Mouse (Mus musculus) kidney, adult 2 months (tissue): ENCODE measurements at regions not wholly inside any gene's neighbourhood (a gene's known extent, or its start where the extent isn't known, plus 50 kb on each side); places are given as distances from the start of the nearest gene placed in this dataset.

Source experiments
- CTCF ChIP-seq: fragments of 200-500 bp; conservative IDR thresholded peaks from 2 replicates; pipeline ENCODE4 v1.5.1; 2011; ENCODE audit warnings: low read depth, mild to moderate bottlenecking, control low read depth, low read length, moderate library complexity, mixed read lengths; ENCODE audit not compliant: insufficient read depth, insufficient read length
- POLR2A ChIP-seq: fragments of 200-500 bp; IDR thresholded peaks from one replicate; pipeline ENCODE4 v1.6.1; 2011; ENCODE audit warnings: low read depth, low read length, control low read depth

DNA sequence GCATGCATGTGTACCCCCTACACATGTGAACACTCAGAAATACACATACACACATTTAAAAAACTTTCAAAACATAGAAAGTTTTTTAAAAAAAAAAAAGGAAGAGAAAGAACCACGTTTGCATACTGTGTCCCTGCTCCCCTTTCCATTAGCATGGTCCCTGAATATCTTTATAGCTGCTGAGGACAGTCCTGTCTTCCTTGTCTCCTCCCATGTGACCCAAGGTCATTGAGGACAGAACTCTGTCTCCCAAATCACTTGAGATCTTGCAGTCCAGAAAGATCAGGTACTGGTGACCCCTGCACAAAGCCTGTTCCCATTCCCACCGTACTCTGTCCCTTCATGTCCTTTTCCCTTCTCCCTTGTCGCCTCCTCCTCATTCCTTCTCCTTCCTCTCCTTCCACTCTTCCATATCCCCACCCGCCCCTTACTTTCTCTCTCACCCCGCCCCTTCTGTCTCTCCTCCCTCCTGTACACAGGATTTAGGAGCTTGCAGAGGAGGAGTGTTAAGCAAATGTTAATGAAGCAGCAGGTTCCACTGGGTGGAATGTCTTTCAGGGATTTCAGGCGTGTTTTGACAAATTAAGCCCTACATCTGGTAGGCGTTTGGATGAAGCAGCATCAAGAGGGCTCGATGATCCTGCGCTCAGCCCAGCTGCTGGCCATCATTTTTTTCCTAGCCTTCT is 125.6 kb downstream of the Cxcl12 start:
- TF ChIP-seq POLR2A (no peak), CTCF (no peak)
